Mouse (Mus musculus) brain, adult 2 months (tissue): Measurements from ENCODE around the gene Apol8.

Experiments used
- DNase-seq: peaks from one replicate; pipeline ENCODE4 v3.0.0; 2011; ENCODE audit warnings: low read depth, low spot score

Gene Apol8

GRCm38 (mm10) chr15:77756848-77757247 is at the start of gene Apol8:
Gene Apol8, minus strand, starts transcription at chr15:77757003.
- DNase-seq, result peak; percentile 83

- peak; percentile 71 for DNase-seq
Observed at GRCm38 (mm10) chr15:77805657-77806056, 48.9 kb upstream of the Apol8 start.

- no peak for DNase-seq
Observed at GRCm38 (mm10) chr15:77804949-77805348, 48.1 kb upstream of the Apol8 start.

GRCm38 (mm10) chr15:77804460-77804859 is 47.7 kb upstream of the Apol8 start:
- DNase-seq, result peak; percentile 89

- DNase-seq, result peak; percentile 79
Observed at GRCm38 (mm10) chr15:77803747-77804146, 46.9 kb upstream of the Apol8 start.

- DNase-seq, result peak; percentile 55
Observed at GRCm38 (mm10) chr15:77802992-77803391, 46.2 kb upstream of the Apol8 start.

GRCm38 (mm10) chr15:77801188-77801587 is 44.4 kb upstream of the Apol8 start:
- DNase-seq, result no peak

- peak; percentile 87 for DNase-seq
Observed at GRCm38 (mm10) chr15:77800511-77800910, 43.7 kb upstream of the Apol8 start.

- no peak for DNase-seq
Observed at GRCm38 (mm10) chr15:77799491-77800474, 43.0 kb upstream of the Apol8 start.

- peak; percentile 78 for DNase-seq
Observed at GRCm38 (mm10) chr15:77798664-77799490, 42.1 kb upstream of the Apol8 start.

- peak; percentile 87 for DNase-seq
Observed at GRCm38 (mm10) chr15:77797609-77798411, 41.0 kb upstream of the Apol8 start.

GRCm38 (mm10) chr15:77796409-77797035 is 39.7 kb upstream of the Apol8 start:
- DNase-seq, result no peak

- no peak for DNase-seq
Observed at GRCm38 (mm10) chr15:77794908-77795356, 38.1 kb upstream of the Apol8 start.

GRCm38 (mm10) chr15:77794138-77794907 is 37.5 kb upstream of the Apol8 start:
- no peak for DNase-seq

GRCm38 (mm10) chr15:77793554-77793953 is 36.8 kb upstream of the Apol8 start:
- peak; percentile 89 for DNase-seq

- DNase-seq, result no peak
Observed at GRCm38 (mm10) chr15:77793094-77793493, 36.3 kb upstream of the Apol8 start.

- DNase-seq, result no peak
Observed at GRCm38 (mm10) chr15:77792056-77792455, 35.3 kb upstream of the Apol8 start.

GRCm38 (mm10) chr15:77790656-77791405 is 34.0 kb upstream of the Apol8 start:
- peak; percentile 73 for DNase-seq

GRCm38 (mm10) chr15:77789186-77789585 is 32.4 kb upstream of the Apol8 start:
- no peak for DNase-seq
